Mouse (Mus musculus) splenic B cell, adult 2 months (primary cell): Measurements from ENCODE around the gene Auh.

Source experiments
- DNase-seq: peaks from one replicate; pipeline ENCODE4 v3.0.0-alpha.2; 2011; ENCODE audit warnings: low read depth, low spot score
- H3K27me3 ChIP-seq: 2 replicates; pipeline ENCODE4 v1.6.1; 2012; ENCODE audit warnings: mild to moderate bottlenecking, low read length, moderate library complexity, mixed read lengths; ENCODE audit not compliant: control insufficient read depth, poor library complexity, insufficient read depth, severe bottlenecking
- H3K36me3 ChIP-seq: 2 replicates; pipeline ENCODE4 v1.6.1; 2012; ENCODE audit warnings: mild to moderate bottlenecking, low read length, moderate library complexity, mixed read lengths; ENCODE audit not compliant: control insufficient read depth, poor library complexity, insufficient read depth, severe bottlenecking

Gene Auh

DNA sequence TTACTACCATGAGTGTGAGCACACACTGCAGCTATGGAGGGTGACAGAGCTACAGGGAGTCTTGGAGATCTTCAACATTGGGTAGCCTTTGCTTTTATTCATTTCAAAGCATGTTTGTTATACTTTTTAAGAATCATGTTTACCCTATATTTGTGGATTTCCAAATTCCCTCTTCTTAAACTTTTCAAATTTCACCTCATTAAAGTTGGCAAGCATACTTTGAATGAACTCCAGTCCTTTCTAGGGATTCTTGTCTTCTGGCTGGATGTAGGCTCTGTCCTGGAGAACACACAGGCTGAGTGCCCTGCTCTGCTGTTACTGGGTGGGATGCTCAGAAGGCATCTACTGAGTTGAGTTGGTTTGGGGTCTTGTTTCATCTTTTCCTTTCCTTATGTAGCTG lies 102.8 kb downstream of the Auh start:
- Histone ChIP-seq H3K36me3 (no peaks in the 10 kb centered on the region), H3K27me3 (no peaks in the 10 kb centered on the region)
- no peak for DNase-seq

GRCm38 (mm10) chr13:52824754-52825153 lies 104.7 kb downstream of the Auh start:
- no peaks in the 10 kb centered on the region for H3K36me3 ChIP-seq
- no peak for DNase-seq
- H3K27me3 ChIP-seq: no peaks in the 10 kb centered on the region

GRCm38 (mm10) chr13:52822165-52823149 lies 107.0 kb downstream of the Auh start:
- Histone ChIP-seq H3K27me3 (no peaks in the 10 kb centered on the region), H3K36me3 (no peaks in the 10 kb centered on the region)
- DNase-seq: no peak

GRCm38 (mm10) chr13:52821571-52821970 lies 107.9 kb downstream of the Auh start:
- Histone ChIP-seq H3K27me3 (no peaks in the 10 kb centered on the region), H3K36me3 (no peaks in the 10 kb centered on the region)
- no peak for DNase-seq

- Histone ChIP-seq H3K27me3 (no peaks in the 10 kb centered on the region), H3K36me3 (no peaks in the 10 kb centered on the region)
- DNase-seq: no peak
These were observed 109.6 kb downstream of the Auh start for GRCm38 (mm10) chr13:52819901-52820300.

GRCm38 (mm10) chr13:52818760-52819159 lies 110.7 kb downstream of the Auh start:
- no peak for DNase-seq
- Histone ChIP-seq H3K36me3 (no peaks in the 10 kb centered on the region), H3K27me3 (no peaks in the 10 kb centered on the region)

DNA sequence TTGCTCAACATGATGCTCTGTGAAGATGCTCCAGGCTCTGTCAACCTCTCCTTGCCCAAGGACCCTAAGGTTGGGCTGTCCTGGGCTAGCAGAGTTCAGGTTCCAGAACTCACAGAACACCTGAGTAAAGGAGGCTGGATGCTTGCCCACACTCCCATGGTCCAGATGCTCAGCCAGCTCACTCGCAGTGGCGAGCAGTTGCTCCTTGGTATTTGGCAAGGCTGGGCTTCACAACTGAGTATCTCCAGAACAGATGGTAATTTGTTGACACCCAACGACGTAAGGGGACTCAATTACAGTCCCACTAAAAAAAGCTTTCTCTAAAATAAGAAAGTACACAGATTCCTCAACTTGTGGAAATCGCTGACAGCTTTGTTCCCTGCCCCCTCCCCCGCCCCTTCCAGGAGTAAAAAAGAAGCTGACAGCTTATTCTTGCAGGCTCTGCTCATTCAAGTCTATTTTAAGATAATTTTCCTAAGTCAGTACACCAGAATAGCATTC lies 111.4 kb downstream of the Auh start:
- H3K27me3 ChIP-seq: no peaks in the 10 kb centered on the region
- DNase-seq: no peak
- H3K36me3 ChIP-seq: no peaks in the 10 kb centered on the region

DNA sequence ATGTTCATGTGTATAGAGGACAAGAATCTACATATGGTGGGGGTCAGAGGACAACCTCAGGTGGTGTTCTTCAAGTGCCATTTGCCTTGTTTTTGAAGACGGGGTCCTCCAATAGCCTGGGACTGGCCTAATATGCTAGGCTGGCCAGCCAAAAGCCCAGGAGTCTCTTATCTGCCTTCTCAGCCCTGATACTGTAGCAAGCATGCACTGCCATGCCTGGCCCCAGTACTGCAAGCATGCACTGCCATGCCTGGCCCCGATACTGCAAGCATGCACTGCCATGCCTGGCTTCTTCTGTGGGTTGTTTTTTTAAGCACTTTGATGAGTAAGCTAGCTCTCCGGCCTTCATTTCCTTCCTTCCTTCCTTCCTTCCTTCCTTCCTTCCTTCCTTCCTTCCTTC lies 115.7 kb downstream of the Auh start:
- no peaks in the 10 kb centered on the region for H3K36me3 ChIP-seq
- H3K27me3 ChIP-seq: no peaks in the 10 kb centered on the region
- DNase-seq: no peak

- H3K27me3 ChIP-seq: no peaks in the 10 kb centered on the region
- no peaks in the 10 kb centered on the region for H3K36me3 ChIP-seq
- no peak for DNase-seq
These were observed 116.6 kb downstream of the Auh start for GRCm38 (mm10) chr13:52812549-52813515.

DNA sequence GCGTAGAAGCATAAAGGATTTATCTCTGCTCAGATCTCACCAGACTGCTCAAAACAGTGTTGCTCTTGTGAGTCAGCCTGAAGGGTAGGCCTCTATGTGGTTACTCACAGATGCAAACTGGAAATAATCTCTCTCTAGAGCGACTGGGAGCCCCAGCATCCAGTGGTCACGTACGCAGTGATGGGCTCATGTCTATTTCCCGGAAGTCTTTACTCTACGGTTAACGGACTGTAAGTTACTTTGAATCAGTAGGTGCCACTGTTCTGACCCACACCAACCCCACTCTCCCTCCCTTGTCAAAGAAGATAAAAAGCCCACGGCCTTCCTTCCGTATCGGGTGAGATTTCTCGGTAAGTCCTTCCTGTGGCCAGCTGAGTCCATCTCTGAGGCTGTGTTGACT lies 121.8 kb downstream of the Auh start:
- no peaks in the 10 kb centered on the region for H3K36me3 ChIP-seq
- DNase-seq: no peak

DNA sequence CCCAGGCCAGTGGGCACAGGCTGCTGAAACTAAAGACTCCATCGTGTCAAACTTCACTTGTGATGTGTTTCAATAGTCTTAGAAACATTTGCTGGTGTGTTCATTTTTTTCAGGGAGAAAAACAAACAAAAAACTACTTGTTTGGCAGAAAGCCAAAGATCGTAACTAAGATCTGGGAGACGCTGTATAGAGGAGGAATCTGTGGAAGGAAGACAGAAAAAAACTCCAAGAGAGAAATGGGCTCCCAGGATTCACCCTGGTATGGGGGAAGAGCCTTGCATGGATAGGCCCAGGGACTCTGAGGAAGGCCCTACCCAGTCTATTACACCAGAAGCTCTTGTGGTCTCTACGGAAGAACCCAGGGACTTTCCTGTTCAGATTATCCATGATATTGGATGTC lies 123.5 kb downstream of the Auh start:
- no peak for DNase-seq
- H3K27me3 ChIP-seq: no peaks in the 10 kb centered on the region

More for the DNA sequence above, 121.8 kb downstream of the Auh start:
- H3K27me3 ChIP-seq: no peaks in the 10 kb centered on the region

GRCm38 (mm10) chr13:52805581-52805980 lies 123.9 kb downstream of the Auh start:
- no peak for DNase-seq
- Histone ChIP-seq H3K27me3 (no peaks in the 10 kb centered on the region), H3K36me3 (no peaks in the 10 kb centered on the region)

More for the DNA sequence above, 123.5 kb downstream of the Auh start:
- H3K36me3 ChIP-seq: no peaks in the 10 kb centered on the region

GRCm38 (mm10) chr13:52802482-52802881 lies 127.0 kb downstream of the Auh start:
- no peak for DNase-seq
- Histone ChIP-seq H3K27me3 (no peaks in the 10 kb centered on the region), H3K36me3 (no peaks in the 10 kb centered on the region)

- Histone ChIP-seq H3K36me3 (no peaks in the 10 kb centered on the region), H3K27me3 (no peaks in the 10 kb centered on the region)
- no peak for DNase-seq
These were observed 128.7 kb downstream of the Auh start for GRCm38 (mm10) chr13:52800687-52801341.
